Comparison of ENCODE assay signal across 8 mouse cellular contexts in genomic region chr6:52443112-52443984, GRCm38 (mm10).
DNase-seq lines count a peak whose midpoint lies in the region; ATAC-seq lines count a peak whose summit lies in the region.

No protein-coding gene starts in this region.

- DNase-seq in layer of hippocampus, postnatal 10 days (ENCODE audit: low spot score in 2 of 2): peak; percentile 10 to 20
- DNase-seq in layer of hippocampus, postnatal 36 days: no peak
- DNase-seq in left cerebral cortex, postnatal 14 days (ENCODE audit: low spot score in 2 of 2): peak; percentile 22 to 32
- peak; percentile 29 for DNase-seq in right cerebral cortex, postnatal 14 days
- DNase-seq in adrenal gland, adult 8-10 months: no peak
- DNase-seq in testis, postnatal 10 days (ENCODE audit: low spot score): no peak

- intact Hi-C loops in left cerebral cortex, postnatal 14 days (cut with DNase I): no loop called here

- no peaks in the 10 kb centered on the region for H3K9me3 ChIP-seq in forebrain, embryonic 13.5 days (replicated peaks)

- ATAC-seq in forebrain, embryonic 13.5 days: no peak
- ATAC-seq in inflammation-experienced regulatory T-cells, adult 6 months: no peak

- no peak overlapping the region for H3K27ac ChIP-seq in forebrain, embryonic 13.5 days

- 35% methylated on average over 24 of the region's 24 CpGs for WGBS in forebrain, embryonic 13.5 days

- no peak overlapping the region for H3K9ac ChIP-seq in forebrain, embryonic 13.5 days

- no peak overlapping the region for H3K4me3 ChIP-seq in forebrain, embryonic 13.5 days

- peak overlapping the region; percentile 37 for H3K4me2 ChIP-seq in forebrain, embryonic 13.5 days

- no peaks in the 10 kb centered on the region for H3K27me3 ChIP-seq in forebrain, embryonic 13.5 days

- H3K36me3 ChIP-seq in forebrain, embryonic 13.5 days (ENCODE audit: poor library complexity, severe bottlenecking): no peaks in the 10 kb centered on the region

- H3K4me1 ChIP-seq in forebrain, embryonic 13.5 days: peaks cover 12% of the 10 kb centered on the region

Comparison
In these comparisons a context has a peak if more than half of its experiments do, and no peak if none do; other contexts are left out.
1. DNase-seq: peak in layer of hippocampus, postnatal 10 days (2 of 2), left cerebral cortex, postnatal 14 days (2 of 2) and right cerebral cortex, postnatal 14 days (single experiment); none in layer of hippocampus, postnatal 36 days (0 of 2), adrenal gland, adult 8-10 months (single experiment) and testis, postnatal 10 days (single experiment).